10 mouse cellular contexts compared by ENCODE assay signal in genomic region chr10:78747035-78747721, GRCm38 (mm10). TPM values are rescaled to one million over a fixed set of nuclear protein-coding genes. Genes with fewer than 3 reads are reported as not detected.
A peak's percentile ranks its signal among the peaks of the same experiment; 100 is the strongest.
DNase-seq lines count a peak whose midpoint lies in the region; ATAC-seq and TF ChIP-seq lines count a peak whose summit lies in the region.
"Had no signal": no experiment of that assay in that cellular context is flagged by ENCODE, and none has a peak within 500 bp of the region (broad histone marks: within the 10 kb centered on the region; RNA-seq: fewer than 3 reads in every experiment).

No protein-coding gene starts in this region.

- H3K4me2 ChIP-seq in embryonic facial prominence, embryonic 14.5 days (ENCODE audit: low read depth, low read length), result peak overlapping the region; percentile 63
- H3K4me2 ChIP-seq in hindbrain, postnatal 0 days (ENCODE audit: low read depth, low read length), result peak overlapping the region; percentile 60
- H3K4me2 ChIP-seq in stomach, embryonic 16.5 days (ENCODE audit: low read depth, low read length), result peak overlapping the region; percentile 63

- H3K27me3 ChIP-seq in kidney, adult 2 months (replicated peaks; ENCODE audit: control insufficient read depth, insufficient read depth, low read length), result no peaks in the 10 kb centered on the region
- H3K27me3 ChIP-seq in embryonic facial prominence, embryonic 14.5 days (replicated peaks; ENCODE audit: control insufficient read depth, insufficient read depth, low read length), result no peaks in the 10 kb centered on the region
- H3K27me3 ChIP-seq in hindbrain, postnatal 0 days (ENCODE audit: insufficient read depth, low read length), result no peaks in the 10 kb centered on the region
- H3K27me3 ChIP-seq in midbrain, embryonic 10.5 days (ENCODE audit: low read depth, poor library complexity, severe bottlenecking), result peaks cover 27% of the 10 kb centered on the region
- no peaks in the 10 kb centered on the region; the same call in 1 of the 2 replicates for H3K27me3 ChIP-seq in stomach, embryonic 16.5 days (ENCODE audit: control insufficient read depth, insufficient read depth, low read length)
- H3K27me3 ChIP-seq: Patski had no signal

- TF ChIP-seq CTCF in kidney, adult 2 months (conservative IDR thresholded peaks at IDR 0.05; ENCODE audit: insufficient read depth, insufficient read length, low read depth, low read length), result no peak
- TF ChIP-seq CTCF in hindbrain, postnatal 0 days (IDR thresholded peaks at IDR 0.05; ENCODE audit: low read depth), result no peak

- no peaks in the 10 kb centered on the region for H3K4me1 ChIP-seq in kidney, adult 2 months (ENCODE audit: control insufficient read depth, insufficient read depth, low read length)
- H3K4me1 ChIP-seq in embryonic facial prominence, embryonic 14.5 days (ENCODE audit: control insufficient read depth, insufficient read depth, low read length), result peaks cover 10% of the 10 kb centered on the region; the same call in 1 of the 2 replicates
- H3K4me1 ChIP-seq in hindbrain, postnatal 0 days (ENCODE audit: insufficient read depth, low read length), result 0 out of 2 replicates have a peak, but pooled peaks cover 3% of the 10 kb centered on the region
- H3K4me1 ChIP-seq in midbrain, embryonic 10.5 days, result peaks cover 18% of the 10 kb centered on the region
- H3K4me1 ChIP-seq in stomach, embryonic 16.5 days (ENCODE audit: control insufficient read depth, insufficient read depth, low read length), result peaks cover 4% of the 10 kb centered on the region; the same call in 1 of the 2 replicates

- H3K4me3 ChIP-seq in kidney, adult 2 months (ENCODE audit: insufficient read depth, low read depth, low read length), result no peak overlapping the region
- H3K4me3 ChIP-seq in embryonic facial prominence, embryonic 14.5 days (ENCODE audit: low read depth, low read length), result peak overlapping the region; percentile 36
- peak overlapping the region; percentile 30 for H3K4me3 ChIP-seq in hindbrain, postnatal 0 days (ENCODE audit: low read length)
- H3K4me3 ChIP-seq in midbrain, embryonic 10.5 days, result peak overlapping the region; percentile 53
- peak overlapping the region; percentile 42 for H3K4me3 ChIP-seq in stomach, embryonic 16.5 days (replicated peaks; ENCODE audit: low read length)

- no peak overlapping the region for H3K27ac ChIP-seq in kidney, adult 2 months (ENCODE audit: insufficient read depth, low read depth, low read length)
- no peak overlapping the region for H3K27ac ChIP-seq in embryonic facial prominence, embryonic 14.5 days (replicated peaks; ENCODE audit: low read depth, low read length)
- peak overlapping the region; percentile 37 for H3K27ac ChIP-seq in hindbrain, postnatal 0 days
- H3K27ac ChIP-seq in midbrain, embryonic 10.5 days (replicated peaks), result peak overlapping the region; percentile 67; the same call in 1 of the 2 replicates
- H3K27ac ChIP-seq in stomach, embryonic 16.5 days (ENCODE audit: low read length), result no peak overlapping the region

- H3K36me3 ChIP-seq in kidney, adult 2 months (ENCODE audit: control insufficient read depth, insufficient read depth, low read length), result no peaks in the 10 kb centered on the region
- H3K36me3 ChIP-seq in embryonic facial prominence, embryonic 14.5 days (ENCODE audit: control insufficient read depth, insufficient read depth, low read length), result no peaks in the 10 kb centered on the region
- no peaks in the 10 kb centered on the region for H3K36me3 ChIP-seq in hindbrain, postnatal 0 days (ENCODE audit: insufficient read depth, low read length)
- no peaks in the 10 kb centered on the region for H3K36me3 ChIP-seq in midbrain, embryonic 10.5 days
- no peaks in the 10 kb centered on the region for H3K36me3 ChIP-seq in stomach, embryonic 16.5 days (ENCODE audit: control insufficient read depth, insufficient read depth, low read length)

- TF ChIP-seq POLR2A in kidney, adult 2 months (IDR thresholded peaks at IDR 0.05; ENCODE audit: low read depth, low read length), result no peak

- H3K9ac ChIP-seq in embryonic facial prominence, embryonic 14.5 days (ENCODE audit: low read depth, low read length), result 0 out of 2 replicates have a peak overlapping the region, but pooled peaks have one; percentile 34
- peak overlapping the region; percentile 3 for H3K9ac ChIP-seq in hindbrain, postnatal 0 days (replicated peaks; ENCODE audit: low read length)
- H3K9ac ChIP-seq in stomach, embryonic 16.5 days (ENCODE audit: low read length), result peak overlapping the region; percentile 38

- H3K9me3 ChIP-seq in embryonic facial prominence, embryonic 14.5 days (ENCODE audit: control insufficient read depth, low read length), result no peaks in the 10 kb centered on the region
- H3K9me3 ChIP-seq in hindbrain, postnatal 0 days (ENCODE audit: low read length), result no peaks in the 10 kb centered on the region
- no peaks in the 10 kb centered on the region for H3K9me3 ChIP-seq in midbrain, embryonic 10.5 days (replicated peaks)
- H3K9me3 ChIP-seq in stomach, embryonic 16.5 days (replicated peaks; ENCODE audit: control insufficient read depth, low read length), result no peaks in the 10 kb centered on the region

- WGBS in kidney, adult 2 months, result 4% methylated on average over 27 of the region's 27 CpGs
- WGBS in embryonic facial prominence, embryonic 14.5 days, result 2% methylated on average over 27 of the region's 27 CpGs
- WGBS in hindbrain, postnatal 0 days, result 2% methylated on average over 27 of the region's 27 CpGs
- WGBS in midbrain, embryonic 10.5 days, result 2% methylated on average over 27 of the region's 27 CpGs
- WGBS in stomach, embryonic 16.5 days, result under 1% methylated on average over 27 of the region's 27 CpGs

- ATAC-seq in embryonic facial prominence, embryonic 14.5 days (ENCODE audit: low read depth), result peak; percentile 60
- ATAC-seq in hindbrain, postnatal 0 days, result peak; percentile 91
- ATAC-seq in stomach, embryonic 16.5 days (ENCODE audit: insufficient read depth, low FRiP score), result peak; percentile 70
- ATAC-seq: Patski had no signal

- peak; percentile 1 for DNase-seq in kidney, adult 2 months
- DNase-seq in kidney, adult 9 months, result no peak
- DNase-seq in ZHBTc4 (ENCODE audit: low read depth, low spot score), result peak; percentile 95
- peak; percentile 20 for DNase-seq in embryonic facial prominence, embryonic 14.5 days (ENCODE audit: low spot score)
- peak; percentile 81 for DNase-seq in hindbrain, postnatal 0 days (ENCODE audit: low spot score)
- DNase-seq in midbrain, embryonic 10.5 days (ENCODE audit: low spot score), result peak; percentile 57
- DNase-seq in c-Kit-positive CD71-positive TER-119-positive erythroid progenitor cells, embryonic 14.5 days (ENCODE audit: low spot score), result no peak

RNA-seq across cellular contexts. Expression of gene Ccdc105, which starts 5.7 kb away (rescaled TPM):
- not detected in 2 replicates for polyA plus RNA-seq in kidney, adult 2 months (2012; rRNA removed)
- polyA plus RNA-seq in embryonic facial prominence, embryonic 14.5 days (2014; fragmentation: Nextera tagmentation; extraction: Ambion mirVana), result 0.10 TPM in 1 of 2 replicates, not detected in the other
- total RNA-seq in hindbrain, postnatal 0 days (2014; rRNA removed), result not detected in 2 replicates
- 0.16 and 0.28 TPM in 2 replicates for polyA plus RNA-seq in hindbrain, postnatal 0 days (2015; fragmentation: Nextera tagmentation; extraction: Ambion mirVana)
- not detected in 2 replicates for polyA plus RNA-seq in midbrain, embryonic 10.5 days (2016; fragmentation: Nextera tagmentation; extraction: Ambion mirVana)
- not detected in 2 replicates for polyA plus RNA-seq in stomach, embryonic 16.5 days (2015; fragmentation: Nextera tagmentation; extraction: Ambion mirVana)
- total RNA-seq: heart, postnatal 14 days had no signal
- polyA plus RNA-seq: Patski had no signal

RNA-seq across cellular contexts. Expression of gene Casp14, which starts 29.1 kb away (rescaled TPM):
- not detected in 2 replicates for polyA plus RNA-seq in kidney, adult 2 months (2012; rRNA removed)
- polyA plus RNA-seq in embryonic facial prominence, embryonic 14.5 days (2014; fragmentation: Nextera tagmentation; extraction: Ambion mirVana), result 3.6 and 4.7 TPM in 2 replicates
- not detected in 2 replicates for total RNA-seq in hindbrain, postnatal 0 days (2014; rRNA removed)
- not detected in 2 replicates for polyA plus RNA-seq in hindbrain, postnatal 0 days (2015; fragmentation: Nextera tagmentation; extraction: Ambion mirVana)
- not detected in 2 replicates for polyA plus RNA-seq in midbrain, embryonic 10.5 days (2016; fragmentation: Nextera tagmentation; extraction: Ambion mirVana)
- polyA plus RNA-seq in stomach, embryonic 16.5 days (2015; fragmentation: Nextera tagmentation; extraction: Ambion mirVana), result 3.0 and 4.8 TPM in 2 replicates
- total RNA-seq: heart, postnatal 14 days had no signal

RNA-seq across cellular contexts. Expression of gene Slc1a6, which starts 33.1 kb away (rescaled TPM):
- 0.16 and 0.39 TPM in 2 replicates for polyA plus RNA-seq in kidney, adult 2 months (2012; rRNA removed)
- polyA plus RNA-seq in embryonic facial prominence, embryonic 14.5 days (2014; fragmentation: Nextera tagmentation; extraction: Ambion mirVana), result 0.68 and 0.70 TPM in 2 replicates
- 79.2 and 80.1 TPM in 2 replicates for total RNA-seq in hindbrain, postnatal 0 days (2014; rRNA removed)
- polyA plus RNA-seq in hindbrain, postnatal 0 days (2015; fragmentation: Nextera tagmentation; extraction: Ambion mirVana), result 38.8 and 41.3 TPM in 2 replicates
- polyA plus RNA-seq in midbrain, embryonic 10.5 days (2016; fragmentation: Nextera tagmentation; extraction: Ambion mirVana), result 1.7 and 2.0 TPM in 2 replicates
- polyA plus RNA-seq in stomach, embryonic 16.5 days (2015; fragmentation: Nextera tagmentation; extraction: Ambion mirVana), result 0.65 and 0.67 TPM in 2 replicates

Comparison
In these comparisons a context has a peak if more than half of its experiments do, and no peak if none do; other contexts are left out.
1. DNase-seq: peak in kidney, adult 2 months (single experiment), ZHBTc4 (single experiment), embryonic facial prominence, embryonic 14.5 days (single experiment), hindbrain, postnatal 0 days (single experiment) and midbrain, embryonic 10.5 days (single experiment); none in kidney, adult 9 months (single experiment) and c-Kit-positive CD71-positive TER-119-positive erythroid progenitor cells, embryonic 14.5 days (single experiment).
2. H3K27ac ChIP-seq: peak in hindbrain, postnatal 0 days (single experiment) and midbrain, embryonic 10.5 days (single experiment); none in kidney, adult 2 months (single experiment), embryonic facial prominence, embryonic 14.5 days (single experiment) and stomach, embryonic 16.5 days (single experiment).
3. RNA of gene Slc1a6, which starts 33.1 kb away (polyA plus RNA-seq): 38.8 to 41.3 TPM in hindbrain, postnatal 0 days; 1.7 to 2.0 TPM in midbrain, embryonic 10.5 days, 0.68 to 0.70 TPM in embryonic facial prominence, embryonic 14.5 days, 0.65 to 0.67 TPM in stomach, embryonic 16.5 days and 0.16 to 0.39 TPM in kidney, adult 2 months; every median in the first group is over 10 times any median in the second.
4. Peak in every context shown above with its lines, with median percentiles within 50 percentile points of each other: ATAC-seq, H3K4me2 ChIP-seq and H3K9ac ChIP-seq.